Mouse (Mus musculus): ENCODE results near the gene 9130213A22Rik. TPM values are rescaled to one million over a fixed set of nuclear protein-coding genes. Genes with fewer than 3 reads are reported as not detected.

The 9130213A22Rik gene
- polyA plus RNA-seq, 1 experiment from 2014 or later: not detected

DNA sequence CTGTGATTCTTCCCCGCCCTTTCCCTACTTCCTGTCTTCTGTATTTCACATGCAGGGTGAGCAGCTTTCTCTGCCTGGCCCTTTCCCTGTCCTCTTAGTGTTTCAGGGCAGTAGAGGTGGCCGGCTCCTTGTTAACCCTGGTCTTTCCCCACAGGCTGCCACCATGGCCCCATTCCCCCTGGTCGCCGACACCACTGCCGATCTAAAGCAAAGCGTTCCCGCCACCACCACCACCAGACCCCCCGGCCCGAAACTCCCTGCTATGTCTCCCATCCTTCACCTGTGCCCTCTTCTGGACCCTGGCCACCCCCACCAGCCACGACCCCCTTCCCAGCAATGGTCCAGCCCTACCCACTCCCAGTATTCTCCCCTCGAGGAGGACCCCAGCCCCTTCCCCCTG lies 16.1 kb downstream of the 9130213A22Rik start:
- Histone ChIP-seq H3K9me3 (ENCODE audit: control insufficient read depth, low read length) (no peaks in the 10 kb centered on the region), H3K27ac (ENCODE audit: low read depth, low read length) (no peak overlapping the region), H3K9ac (ENCODE audit: low read depth, low read length) (no peak overlapping the region), H3K4me1 (replicated peaks; ENCODE audit: control insufficient read depth, insufficient read depth, low read length) (no peaks in the 10 kb centered on the region), H3K4me2 (replicated peaks; ENCODE audit: low read depth, low read length) (no peak overlapping the region), H3K27me3 (ENCODE audit: control insufficient read depth, insufficient read depth, low read length) (no peaks in the 10 kb centered on the region), H3K36me3 (ENCODE audit: control insufficient read depth, insufficient read depth, low read length) (0 out of 2 replicates have a peak, but pooled peaks cover 2% of the 10 kb centered on the region), H3K4me3 (ENCODE audit: low read depth, low read length) (no peak overlapping the region)
- WGBS: 93% methylated on average over 11 of the region's 11 CpGs
- no peak for DNase-seq (ENCODE audit: low spot score)
- no peak for ATAC-seq (ENCODE audit: low FRiP score)

DNA sequence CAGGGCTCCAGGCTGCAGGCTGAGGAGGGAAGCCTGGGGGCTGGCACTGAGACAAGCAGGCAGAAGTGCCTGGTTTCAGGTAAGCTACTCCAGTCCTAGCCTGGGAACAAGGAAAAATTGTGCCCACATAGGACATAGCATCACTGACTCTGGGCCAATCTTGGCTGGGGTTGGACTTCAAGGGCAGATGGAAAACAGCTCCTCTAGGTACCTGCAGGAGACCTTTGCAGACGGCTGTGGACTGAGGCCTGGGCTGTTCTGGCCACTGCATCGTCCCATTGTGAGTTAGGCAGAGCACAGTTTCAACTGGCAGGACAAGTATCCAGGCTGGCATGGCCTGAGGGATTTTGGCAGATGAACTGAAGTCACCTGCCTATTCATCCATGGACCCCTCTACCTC lies 16.6 kb downstream of the 9130213A22Rik start:
- Histone ChIP-seq H3K27me3 (ENCODE audit: control insufficient read depth, insufficient read depth, low read length) (no peaks in the 10 kb centered on the region), H3K4me3 (ENCODE audit: low read depth, low read length) (no peak overlapping the region), H3K27ac (ENCODE audit: low read depth, low read length) (no peak overlapping the region), H3K9me3 (ENCODE audit: control insufficient read depth, low read length) (no peaks in the 10 kb centered on the region), H3K4me2 (replicated peaks; ENCODE audit: low read depth, low read length) (no peak overlapping the region), H3K36me3 (ENCODE audit: control insufficient read depth, insufficient read depth, low read length) (0 out of 2 replicates have a peak, but pooled peaks cover 2% of the 10 kb centered on the region), H3K9ac (ENCODE audit: low read depth, low read length) (no peak overlapping the region), H3K4me1 (replicated peaks; ENCODE audit: control insufficient read depth, insufficient read depth, low read length) (no peaks in the 10 kb centered on the region)
- no peak for DNase-seq (ENCODE audit: low spot score)
- 63% methylated on average over 2 of the region's 2 CpGs for WGBS
- ATAC-seq (ENCODE audit: low FRiP score): no peak

DNA sequence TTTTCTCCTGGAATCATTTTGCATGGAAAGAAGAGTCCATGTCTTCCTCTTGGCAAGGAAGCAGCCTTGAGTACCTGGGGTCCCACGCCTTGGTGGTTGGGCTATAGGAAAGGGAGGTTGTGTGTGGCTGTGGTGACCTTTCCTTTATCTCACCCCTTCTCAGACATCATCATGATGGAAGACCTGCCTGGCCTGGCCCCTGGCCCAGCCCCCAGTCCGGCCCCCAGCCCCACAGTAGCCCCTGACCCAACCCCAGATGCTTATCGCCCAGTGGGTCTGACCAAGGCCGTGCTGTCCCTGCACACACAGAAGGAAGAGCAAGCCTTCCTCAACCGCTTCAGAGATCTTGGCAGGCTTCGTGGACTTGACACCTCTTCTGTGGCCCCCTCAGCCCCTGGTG lies 17.2 kb downstream of the 9130213A22Rik start:
- no peak overlapping the region for H3K4me3 ChIP-seq (ENCODE audit: low read depth, low read length)
- H3K9me3 ChIP-seq (ENCODE audit: control insufficient read depth, low read length): no peaks in the 10 kb centered on the region
- ATAC-seq (ENCODE audit: low FRiP score): no peak
- WGBS: 89% methylated on average over 6 of the region's 6 CpGs
- no peaks in the 10 kb centered on the region for H3K27me3 ChIP-seq (ENCODE audit: control insufficient read depth, insufficient read depth, low read length)
- H3K9ac ChIP-seq (ENCODE audit: low read depth, low read length): no peak overlapping the region
- DNase-seq (ENCODE audit: low spot score): no peak
- no peak overlapping the region for H3K27ac ChIP-seq (ENCODE audit: low read depth, low read length)
- 0 out of 2 replicates have a peak, but pooled peaks cover 3% of the 10 kb centered on the region for H3K4me1 ChIP-seq (replicated peaks; ENCODE audit: control insufficient read depth, insufficient read depth, low read length)
- 0 out of 2 replicates have a peak, but pooled peaks cover 2% of the 10 kb centered on the region for H3K36me3 ChIP-seq (ENCODE audit: control insufficient read depth, insufficient read depth, low read length)
- no peak overlapping the region for H3K4me2 ChIP-seq (replicated peaks; ENCODE audit: low read depth, low read length)

DNA sequence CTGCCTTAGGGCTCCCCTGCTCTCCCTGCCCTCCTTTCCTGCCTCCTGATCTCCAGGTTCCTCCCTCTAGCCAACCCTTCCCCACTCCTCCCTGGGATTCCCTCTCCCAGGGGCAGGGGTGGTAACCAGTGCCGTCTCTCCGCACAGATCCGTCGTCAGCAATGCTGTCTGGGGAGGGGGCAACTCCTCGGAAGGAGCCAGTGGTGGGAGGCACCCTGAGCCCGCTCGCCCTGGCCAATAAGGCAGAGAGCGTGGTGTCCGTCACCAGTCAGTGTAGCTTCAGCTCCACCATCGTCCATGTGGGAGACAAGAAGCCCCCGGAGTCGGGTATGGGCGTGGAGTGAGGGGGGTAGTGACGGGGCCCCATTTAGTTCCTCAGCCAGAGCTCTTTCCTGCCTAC lies 17.9 kb downstream of the 9130213A22Rik start:
- H3K9me3 ChIP-seq (ENCODE audit: control insufficient read depth, low read length): no peaks in the 10 kb centered on the region
- 93% methylated on average over 14 of the region's 14 CpGs for WGBS
- H3K27me3 ChIP-seq (ENCODE audit: control insufficient read depth, insufficient read depth, low read length): no peaks in the 10 kb centered on the region
- H3K9ac ChIP-seq (ENCODE audit: low read depth, low read length): no peak overlapping the region
- H3K4me2 ChIP-seq (replicated peaks; ENCODE audit: low read depth, low read length): no peak overlapping the region
- no peak overlapping the region for H3K27ac ChIP-seq (ENCODE audit: low read depth, low read length)
- H3K4me3 ChIP-seq (ENCODE audit: low read depth, low read length): no peak overlapping the region
- peaks cover 4% of the 10 kb centered on the region; the same call in 1 of the 2 replicates for H3K4me1 ChIP-seq (replicated peaks; ENCODE audit: control insufficient read depth, insufficient read depth, low read length)
- DNase-seq (ENCODE audit: low spot score) (no peak), ATAC-seq (ENCODE audit: low FRiP score) (no peak)
- 0 out of 2 replicates have a peak, but pooled peaks cover 2% of the 10 kb centered on the region for H3K36me3 ChIP-seq (ENCODE audit: control insufficient read depth, insufficient read depth, low read length)

DNA sequence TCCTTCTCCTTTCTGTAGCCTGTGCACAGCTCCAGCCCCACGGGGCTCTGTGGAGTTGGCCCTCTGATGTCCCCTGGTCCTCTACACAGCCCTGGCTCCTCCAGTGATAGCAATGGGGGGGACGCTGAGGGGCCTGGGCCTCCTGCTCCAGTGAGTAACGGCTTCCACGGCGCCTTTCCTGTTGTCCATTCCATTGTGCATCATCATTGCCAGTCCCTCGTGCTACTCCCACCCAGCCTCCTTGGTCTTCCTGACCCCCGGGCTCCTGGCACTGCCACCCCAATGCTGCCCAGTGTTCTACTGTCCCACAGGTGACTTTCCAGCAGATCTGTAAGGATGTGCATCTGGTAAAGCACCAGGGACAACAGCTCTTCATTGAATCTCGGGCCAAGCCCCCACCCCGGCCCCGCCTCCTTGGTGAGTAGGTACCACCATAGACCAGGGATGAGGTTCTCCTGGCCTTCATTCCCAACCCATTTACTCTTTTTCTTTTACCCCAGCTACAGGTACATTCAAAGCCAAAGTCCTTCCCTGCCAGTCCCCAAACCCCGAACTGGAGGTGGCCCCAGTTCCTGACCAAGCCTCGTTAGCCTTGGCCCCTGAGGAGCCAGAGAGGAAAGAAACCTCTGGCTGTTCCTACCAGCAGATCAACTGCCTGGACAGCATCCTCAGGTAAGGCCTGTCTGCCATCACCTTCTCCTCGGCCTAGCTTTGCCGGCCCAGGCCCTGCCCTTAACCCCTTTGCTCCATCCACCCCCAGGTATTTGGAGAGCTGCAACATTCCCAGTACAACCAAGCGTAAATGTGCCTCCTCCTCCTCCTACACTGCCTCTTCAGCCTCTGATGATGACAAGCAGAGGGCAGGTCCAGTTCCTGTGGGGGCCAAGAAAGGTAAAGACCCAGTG lies 18.6 kb downstream of the 9130213A22Rik start:
- no peaks in the 10 kb centered on the region for H3K27me3 ChIP-seq (ENCODE audit: control insufficient read depth, insufficient read depth, low read length)
- ATAC-seq (ENCODE audit: low FRiP score) (no peak), DNase-seq (ENCODE audit: low spot score) (no peak)
- H3K9me3 ChIP-seq (ENCODE audit: control insufficient read depth, low read length): no peaks in the 10 kb centered on the region
- H3K4me1 ChIP-seq (replicated peaks; ENCODE audit: control insufficient read depth, insufficient read depth, low read length): peaks cover 9% of the 10 kb centered on the region
- 94% methylated on average over 15 of the region's 15 CpGs for WGBS
- H3K36me3 ChIP-seq (ENCODE audit: control insufficient read depth, insufficient read depth, low read length): 0 out of 2 replicates have a peak, but pooled peaks cover 2% of the 10 kb centered on the region
- H3K27ac ChIP-seq (ENCODE audit: low read depth, low read length): no peak overlapping the region
- H3K4me2 ChIP-seq (replicated peaks; ENCODE audit: low read depth, low read length): no peak overlapping the region
- no peak overlapping the region for H3K4me3 ChIP-seq (ENCODE audit: low read depth, low read length)
- no peak overlapping the region for H3K9ac ChIP-seq (ENCODE audit: low read depth, low read length)

DNA sequence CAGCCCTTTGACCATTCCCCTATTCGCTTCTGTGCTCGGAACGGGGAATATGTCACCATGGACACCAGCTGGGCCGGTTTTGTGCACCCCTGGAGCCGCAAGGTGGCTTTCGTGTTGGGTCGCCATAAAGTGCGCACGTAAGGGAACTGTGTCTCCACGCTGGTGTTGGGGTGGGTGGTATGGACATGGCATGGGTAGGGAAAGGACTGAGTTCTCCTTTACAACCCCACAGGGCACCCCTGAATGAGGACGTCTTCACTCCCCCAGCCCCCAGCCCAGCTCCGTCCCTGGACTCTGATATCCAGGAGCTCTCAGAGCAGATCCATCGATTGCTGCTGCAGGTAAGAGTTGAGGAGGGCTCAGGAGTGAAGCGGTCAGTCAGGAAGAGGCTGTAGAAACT lies 19.3 kb downstream of the 9130213A22Rik start:
- WGBS: 94% methylated on average over 14 of the region's 14 CpGs
- no peaks in the 10 kb centered on the region for H3K27me3 ChIP-seq (ENCODE audit: control insufficient read depth, insufficient read depth, low read length)

DNA sequence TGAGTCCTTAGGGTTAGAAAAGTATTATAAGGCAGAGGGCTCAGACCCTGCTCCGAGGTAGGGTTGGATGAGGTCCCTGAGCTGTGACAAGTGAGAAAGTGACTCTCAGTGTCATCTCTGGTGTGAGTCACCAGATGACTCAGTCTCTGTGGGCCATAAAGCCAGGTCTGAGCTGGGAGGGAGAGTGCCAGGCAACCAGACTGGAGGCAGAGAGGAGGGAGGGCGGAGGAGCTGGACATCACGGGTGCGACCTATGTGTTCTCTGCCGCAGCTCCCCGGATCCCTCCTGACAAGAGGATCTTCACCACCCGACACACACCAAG lies 20.0 kb downstream of the 9130213A22Rik start:
- ATAC-seq (ENCODE audit: low FRiP score): no peak
- DNase-seq (ENCODE audit: low spot score): no peak
- H3K27ac ChIP-seq (ENCODE audit: low read depth, low read length): no peak overlapping the region
- H3K4me3 ChIP-seq (ENCODE audit: low read depth, low read length): no peak overlapping the region
- H3K4me1 ChIP-seq (replicated peaks; ENCODE audit: control insufficient read depth, insufficient read depth, low read length): peaks cover 23% of the 10 kb centered on the region
- no peak overlapping the region for H3K9ac ChIP-seq (ENCODE audit: low read depth, low read length)
- H3K36me3 ChIP-seq (ENCODE audit: control insufficient read depth, insufficient read depth, low read length): 0 out of 2 replicates have a peak, but pooled peaks cover 2% of the 10 kb centered on the region
- H3K4me2 ChIP-seq (replicated peaks; ENCODE audit: low read depth, low read length): no peak overlapping the region
- no peaks in the 10 kb centered on the region for H3K27me3 ChIP-seq (ENCODE audit: control insufficient read depth, insufficient read depth, low read length)
- no peaks in the 10 kb centered on the region for H3K9me3 ChIP-seq (ENCODE audit: control insufficient read depth, low read length)
- WGBS: 96% methylated on average over 7 of the region's 7 CpGs

More for the DNA sequence above, 19.3 kb downstream of the 9130213A22Rik start:
- Histone ChIP-seq H3K36me3 (ENCODE audit: control insufficient read depth, insufficient read depth, low read length) (0 out of 2 replicates have a peak, but pooled peaks cover 2% of the 10 kb centered on the region), H3K9me3 (ENCODE audit: control insufficient read depth, low read length) (no peaks in the 10 kb centered on the region), H3K4me2 (replicated peaks; ENCODE audit: low read depth, low read length) (no peak overlapping the region), H3K4me1 (replicated peaks; ENCODE audit: control insufficient read depth, insufficient read depth, low read length) (peaks cover 15% of the 10 kb centered on the region), H3K4me3 (ENCODE audit: low read depth, low read length) (no peak overlapping the region), H3K27ac (ENCODE audit: low read depth, low read length) (no peak overlapping the region), H3K9ac (ENCODE audit: low read depth, low read length) (no peak overlapping the region)
- ATAC-seq (ENCODE audit: low FRiP score): no peak
- DNase-seq (ENCODE audit: low spot score): no peak

DNA sequence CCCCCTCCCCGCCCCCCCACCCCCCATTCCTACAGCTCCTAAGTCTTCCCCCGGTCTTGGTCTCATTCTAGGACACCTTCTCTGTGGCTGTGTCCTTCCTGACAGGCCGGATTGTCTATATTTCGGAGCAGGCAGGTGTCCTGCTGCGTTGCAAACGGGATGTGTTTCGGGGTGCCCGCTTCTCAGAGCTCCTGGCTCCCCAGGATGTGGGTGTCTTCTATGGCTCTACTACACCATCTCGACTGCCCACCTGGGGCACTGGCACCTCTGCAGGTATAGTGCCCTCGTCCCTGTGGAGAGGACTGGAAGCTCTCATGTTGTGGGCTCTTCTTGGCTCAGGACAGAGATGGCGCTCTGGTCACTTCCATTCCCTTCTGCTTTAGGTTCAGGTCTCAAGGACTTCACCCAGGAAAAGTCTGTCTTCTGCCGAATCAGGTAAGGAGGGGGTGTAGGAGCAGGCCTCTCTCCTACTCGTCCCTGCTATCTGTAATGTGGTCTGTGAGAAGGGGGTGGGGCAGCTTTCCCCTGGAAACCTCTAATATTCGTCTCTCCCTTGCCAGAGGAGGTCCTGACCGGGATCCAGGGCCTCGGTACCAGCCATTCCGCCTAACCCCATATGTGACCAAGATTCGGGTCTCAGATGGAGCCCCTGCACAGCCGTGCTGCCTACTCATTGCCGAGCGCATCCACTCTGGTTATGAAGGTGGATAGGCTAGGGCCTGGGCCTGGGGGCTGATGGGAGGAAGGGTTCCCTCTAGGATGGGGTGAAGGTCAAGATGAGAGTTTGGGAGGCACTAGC lies 20.6 kb downstream of the 9130213A22Rik start:
- Histone ChIP-seq H3K4me1 (replicated peaks; ENCODE audit: control insufficient read depth, insufficient read depth, low read length) (peaks cover 27% of the 10 kb centered on the region), H3K36me3 (ENCODE audit: control insufficient read depth, insufficient read depth, low read length) (0 out of 2 replicates have a peak, but pooled peaks cover 2% of the 10 kb centered on the region), H3K9ac (ENCODE audit: low read depth, low read length) (no peak overlapping the region), H3K27ac (ENCODE audit: low read depth, low read length) (no peak overlapping the region), H3K27me3 (ENCODE audit: control insufficient read depth, insufficient read depth, low read length) (no peaks in the 10 kb centered on the region), H3K9me3 (ENCODE audit: control insufficient read depth, low read length) (no peaks in the 10 kb centered on the region), H3K4me2 (replicated peaks; ENCODE audit: low read depth, low read length) (no peak overlapping the region), H3K4me3 (ENCODE audit: low read depth, low read length) (no peak overlapping the region)
- DNase-seq (ENCODE audit: low spot score): no peak
- ATAC-seq (ENCODE audit: low FRiP score): no peak
- 90% methylated on average over 21 of the region's 21 CpGs for WGBS
